Mouse (Mus musculus): ENCODE results near the gene Uhrf1bp1.

The Uhrf1bp1 gene

GRCm38 (mm10) chr17:27909622-27910500 lies 53.6 kb downstream of the Uhrf1bp1 start, which contains the start of gene Taf11:
TSS of gene Taf11 (minus strand) at chr17:27909844.
- peak in 1 of 2 experiments; percentile 85 for DNase-seq (ENCODE audit: low spot score in 2 of 2)

- DNase-seq (ENCODE audit: low spot score in 2 of 2) = no peak
These were observed 55.1 kb downstream of the Uhrf1bp1 start for GRCm38 (mm10) chr17:27911371-27911770.

- DNase-seq (ENCODE audit: low spot score in 2 of 2) = no peak
These were observed 58.5 kb downstream of the Uhrf1bp1 start for GRCm38 (mm10) chr17:27914742-27915141.

GRCm38 (mm10) chr17:27916366-27916765 lies 60.1 kb downstream of the Uhrf1bp1 start:
- DNase-seq (ENCODE audit: low spot score in 2 of 2) = no peak

- DNase-seq (ENCODE audit: low spot score in 2 of 2) = no peak
These were observed 64.4 kb downstream of the Uhrf1bp1 start for GRCm38 (mm10) chr17:27920676-27921075.

GRCm38 (mm10) chr17:27922174-27922712 lies 66.0 kb downstream of the Uhrf1bp1 start:
- no peak for DNase-seq (ENCODE audit: low spot score in 2 of 2)

- no peak for DNase-seq (ENCODE audit: low spot score in 2 of 2)
These were observed 68.8 kb downstream of the Uhrf1bp1 start for GRCm38 (mm10) chr17:27925054-27925453.

GRCm38 (mm10) chr17:27925504-27925903 lies 69.3 kb downstream of the Uhrf1bp1 start:
- no peak for DNase-seq (ENCODE audit: low spot score in 2 of 2)

GRCm38 (mm10) chr17:27930291-27930690 lies 74.0 kb downstream of the Uhrf1bp1 start:
- DNase-seq (ENCODE audit: low spot score in 2 of 2) = no peak

- DNase-seq (ENCODE audit: low spot score in 2 of 2) = no peak
These were observed 75.6 kb downstream of the Uhrf1bp1 start for GRCm38 (mm10) chr17:27931826-27932225.

GRCm38 (mm10) chr17:27934136-27934910 lies 78.1 kb downstream of the Uhrf1bp1 start:
- DNase-seq (ENCODE audit: low spot score in 2 of 2) = no peak

GRCm38 (mm10) chr17:27935091-27935490 lies 78.8 kb downstream of the Uhrf1bp1 start:
- no peak for DNase-seq (ENCODE audit: low spot score in 2 of 2)

- DNase-seq (ENCODE audit: low spot score in 2 of 2) = no peak
These were observed 80.9 kb downstream of the Uhrf1bp1 start for GRCm38 (mm10) chr17:27937054-27937615.

GRCm38 (mm10) chr17:27938121-27938754 lies 82.0 kb downstream of the Uhrf1bp1 start:
- no peak for DNase-seq (ENCODE audit: low spot score in 2 of 2)

GRCm38 (mm10) chr17:27939028-27939427 lies 82.8 kb downstream of the Uhrf1bp1 start:
- no peak for DNase-seq (ENCODE audit: low spot score in 2 of 2)

GRCm38 (mm10) chr17:27940352-27940751 lies 84.1 kb downstream of the Uhrf1bp1 start:
- DNase-seq (ENCODE audit: low spot score in 2 of 2) = no peak

- no peak for DNase-seq (ENCODE audit: low spot score in 2 of 2)
These were observed 84.9 kb downstream of the Uhrf1bp1 start for GRCm38 (mm10) chr17:27941178-27941577.

GRCm38 (mm10) chr17:27941698-27942097 lies 85.5 kb downstream of the Uhrf1bp1 start:
- no peak for DNase-seq (ENCODE audit: low spot score in 2 of 2)

GRCm38 (mm10) chr17:27942131-27942530 lies 85.9 kb downstream of the Uhrf1bp1 start:
- no peak for DNase-seq (ENCODE audit: low spot score in 2 of 2)

- DNase-seq (ENCODE audit: low spot score in 2 of 2) = no peak
These were observed 89.4 kb downstream of the Uhrf1bp1 start for GRCm38 (mm10) chr17:27945546-27946216.

- DNase-seq (ENCODE audit: low spot score in 2 of 2) = no peak
These were observed 90.1 kb downstream of the Uhrf1bp1 start for GRCm38 (mm10) chr17:27946371-27946770.

Measured in spleen, postnatal 4 days (tissue).